Mouse (Mus musculus) liver, postnatal 0 days (tissue): ENCODE data around the gene Zfp142.

Source experiments
- CTCF ChIP-seq: sonication (generic); IDR thresholded peaks from 2 replicates; pipeline ENCODE4 v1.5.1; 2016; ENCODE audit warnings: antibody characterized with exemption, low read depth
- EP300 ChIP-seq: IDR thresholded peaks from 2 replicates; pipeline ENCODE4 v1.6.1; 2016; ENCODE audit warnings: antibody characterized with exemption, low read depth, mild to moderate bottlenecking

DNA sequence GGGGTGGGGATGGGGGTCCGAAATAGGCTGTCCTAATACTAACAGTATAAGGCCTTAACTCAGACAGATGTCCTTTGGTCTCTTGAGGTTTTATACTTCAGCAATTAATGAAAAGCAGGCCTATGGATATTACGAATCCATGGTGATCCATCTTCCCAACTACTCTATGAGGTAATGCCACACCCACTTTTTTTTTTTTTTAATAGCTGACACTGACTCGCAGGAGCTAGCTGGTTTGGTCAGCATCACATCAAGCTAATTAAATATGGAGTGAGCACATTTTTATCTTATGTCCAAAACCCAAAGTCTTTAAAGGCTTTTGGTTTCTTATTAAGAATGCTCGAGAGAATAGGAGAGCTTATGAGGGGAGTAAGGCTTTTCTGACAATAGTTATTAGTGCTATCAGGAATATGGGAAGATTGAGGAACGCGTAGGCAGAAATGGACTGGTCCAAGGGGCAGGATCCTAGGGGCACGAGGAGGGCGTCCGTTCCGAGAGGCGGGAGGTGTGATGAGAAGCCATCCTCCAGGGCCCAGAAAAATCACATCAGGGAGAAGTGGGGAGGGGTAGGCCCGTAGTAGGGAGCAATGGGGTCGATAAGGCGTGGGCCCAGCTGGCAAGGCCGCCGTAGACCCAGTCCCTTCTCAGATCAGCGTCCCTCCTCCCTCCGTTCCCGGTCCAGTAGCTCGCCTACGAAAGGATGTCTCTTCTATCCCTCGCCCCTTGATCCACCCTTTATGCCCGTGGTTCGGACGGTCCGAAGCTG lies 12.6 kb upstream of the Zfp142 start:
- TF ChIP-seq CTCF: no peak
- no peak for TF ChIP-seq EP300
